Mouse (Mus musculus): ENCODE measurements around the gene Apoa2.

GRCm38 (mm10) chr1:171189046-171189445 lies 35.8 kb upstream of the Apoa2 start:
- no peak for TF ChIP-seq CTCF (IDR thresholded peaks at IDR 0.05; ENCODE audit: insufficient read depth, low read depth, low read length)
- no peak for TF ChIP-seq POLR2A (IDR thresholded peaks at IDR 0.05; ENCODE audit: insufficient read depth, low read depth, low read length)

Data from olfactory bulb, adult 2 months (tissue).